ENCODE assay signal across 8 mouse cellular contexts in the genomic region with DNA sequence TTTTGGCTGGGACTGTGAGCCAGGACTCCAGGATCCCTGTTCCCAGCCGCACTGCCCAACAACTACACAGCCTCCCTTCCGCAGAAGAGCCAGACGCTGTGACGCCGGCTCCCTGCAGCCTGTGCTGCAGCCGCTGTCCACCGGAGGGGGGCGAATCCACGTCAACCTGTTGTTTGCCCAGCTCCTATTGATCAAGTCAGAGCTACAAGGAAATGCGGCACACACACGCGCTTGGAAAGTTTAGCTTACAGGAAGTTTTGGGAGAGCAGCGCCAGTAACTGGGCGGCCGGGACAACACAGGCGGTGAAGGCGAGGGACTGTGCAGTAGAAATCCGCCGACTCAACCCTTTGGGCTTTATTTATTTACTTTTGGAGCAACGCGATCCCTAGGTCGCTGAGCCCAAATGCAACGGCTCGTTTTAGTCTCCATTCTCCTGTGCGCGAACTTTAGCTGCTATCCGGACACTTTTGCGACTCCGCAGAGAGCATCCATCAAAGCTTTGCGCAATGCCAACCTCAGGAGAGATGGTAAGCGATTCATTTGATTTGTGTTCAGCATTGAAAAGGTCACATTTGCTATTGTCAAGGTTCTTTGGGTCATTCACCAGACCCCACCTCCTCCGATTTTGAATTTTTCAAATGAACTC. TPM values are rescaled to one million over a fixed set of nuclear protein-coding genes. Genes with fewer than 3 reads are reported as not detected.
A peak's percentile ranks its signal among the peaks of the same experiment; 100 is the strongest.
DNase-seq lines count a peak whose midpoint lies in the region; ATAC-seq and TF ChIP-seq lines count a peak whose summit lies in the region.

TSS of gene Pdgfd (plus strand) at position 194 of the 647 bp plus-strand sequence.

- H3K27me3 ChIP-seq in hindbrain, embryonic 12.5 days, result no peaks in the 10 kb centered on the region

- DNase-seq in WW6 (ENCODE audit: low read depth, low spot score) (peak; percentile 49), MN1 (ENCODE audit: low spot score) (no peak)
- peak; percentile 18 to 31 for DNase-seq in cerebellum, postnatal 25 days
- peak; percentile 33 for DNase-seq in gastrocnemius, adult 18-20 months (ENCODE audit: low spot score)
- peak; percentile 8 to 19 for DNase-seq in left cerebral cortex, adult 2 months (ENCODE audit: extremely low spot score in 1 of 2, low spot score in 2 of 2)
- peak; percentile 69 to 80 for DNase-seq in lung, postnatal 4 days
- peak; percentile 24 for DNase-seq in right cerebral cortex, postnatal 4 days

- peak within 1 kb of the TSS; percentile 67 for H3K4me2 ChIP-seq in hindbrain, embryonic 12.5 days (replicated peaks)

- no peaks in the 10 kb centered on the region for H3K9me3 ChIP-seq in hindbrain, embryonic 12.5 days (replicated peaks)

- no peaks in the 10 kb centered on the region for H3K36me3 ChIP-seq in hindbrain, embryonic 12.5 days

- peak; percentile 94 for ATAC-seq in hindbrain, embryonic 12.5 days (ENCODE audit: low FRiP score)

- no peak within 1 kb of the TSS for H3K27ac ChIP-seq in hindbrain, embryonic 12.5 days
- peak within 1 kb of the TSS; percentile 36; the same call in 1 of the 2 replicates for H3K27ac ChIP-seq in left cerebral cortex, adult 2 months

- WGBS in hindbrain, embryonic 12.5 days, result 1% methylated on average over 32 of the region's 32 CpGs

- TF ChIP-seq CTCF in left cerebral cortex, adult 2 months (IDR thresholded peaks at IDR 0.05), result peak; percentile 38

- peak within 1 kb of the TSS; percentile 33 for H3K4me3 ChIP-seq in hindbrain, embryonic 12.5 days
- H3K4me3 ChIP-seq in left cerebral cortex, adult 2 months, result peak within 1 kb of the TSS; percentile 40

- intact Hi-C loops in left cerebral cortex, adult 2 months (cut with DNase I), result no loop called here

- peak within 1 kb of the TSS; percentile 0 for H3K9ac ChIP-seq in hindbrain, embryonic 12.5 days

- H3K4me1 ChIP-seq in hindbrain, embryonic 12.5 days, result peaks cover 6% of the 10 kb centered on the region; the same call in 1 of the 2 replicates

RNA-seq across cellular contexts. Expression of gene Pdgfd, which starts in this region (rescaled TPM):
- total RNA-seq in gastrocnemius, adult 18-20 months (2021), result 1 to 10 TPM; 2.1 to 3.8 TPM
- 4.4 and 4.8 TPM in 2 replicates for polyA plus RNA-seq in hindbrain, embryonic 12.5 days (2016; fragmentation: Nextera tagmentation; extraction: Ambion mirVana)
- 1 to 10 TPM; 1.9 TPM for total RNA-seq in left cerebral cortex, adult 2 months (2021)
